Mouse (Mus musculus): ENCODE measurements at regions not wholly inside any gene's neighbourhood (a gene's known extent, or its start where the extent isn't known, plus 50 kb on each side); places are given as distances from the start of the nearest gene placed in this dataset.
"Not testable (repeated sequence)": the region's sequence is repeated elsewhere in the genome, so short reads cannot be mapped to it uniquely, and the experiment has no call there.

DNA sequence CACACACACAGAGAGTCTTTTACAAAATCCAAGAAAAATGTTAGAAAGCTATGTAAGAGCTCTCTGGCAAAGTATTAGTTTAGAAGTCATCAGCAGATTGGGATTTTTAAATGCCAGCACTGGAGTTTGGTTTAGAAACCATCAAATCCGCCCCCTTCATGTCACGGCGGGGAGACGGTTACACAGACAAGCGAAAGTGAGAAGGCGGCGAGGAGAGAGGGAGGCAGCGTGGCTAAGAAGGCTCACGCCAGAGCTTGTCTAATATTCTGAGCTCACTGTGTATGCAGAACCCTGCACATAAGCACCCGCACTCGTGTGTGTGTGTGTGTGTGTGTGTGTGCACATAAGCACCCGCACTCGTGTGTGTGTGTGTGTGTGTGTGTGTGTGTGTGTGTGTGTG, 248.6 kb downstream of the Diras2 start:
- H3K4me1 ChIP-seq (replicated peaks; ENCODE audit: control insufficient read depth, insufficient read depth, low read length): no peaks in the 10 kb centered on the region
- 90% methylated on average over 13 of the region's 13 CpGs for WGBS
- H3K36me3 ChIP-seq (ENCODE audit: control insufficient read depth, insufficient read depth, low read length): no peaks in the 10 kb centered on the region
- H3K9me3 ChIP-seq (ENCODE audit: control insufficient read depth, low read length): no peaks in the 10 kb centered on the region
- no peaks in the 10 kb centered on the region for H3K27me3 ChIP-seq (ENCODE audit: control insufficient read depth, insufficient read depth, low read length)
- no peak overlapping the region for H3K4me3 ChIP-seq (ENCODE audit: low read depth, low read length)
- no peak overlapping the region for H3K9ac ChIP-seq (ENCODE audit: low read length)
- H3K27ac ChIP-seq (ENCODE audit: low read depth, low read length): no peak overlapping the region
- no peak overlapping the region for H3K4me2 ChIP-seq (ENCODE audit: low read depth, low read length, severe bottlenecking)
- ATAC-seq (replicated peaks; ENCODE audit: low FRiP score) (no peak), DNase-seq (ENCODE audit: low spot score) (no peak)

DNA sequence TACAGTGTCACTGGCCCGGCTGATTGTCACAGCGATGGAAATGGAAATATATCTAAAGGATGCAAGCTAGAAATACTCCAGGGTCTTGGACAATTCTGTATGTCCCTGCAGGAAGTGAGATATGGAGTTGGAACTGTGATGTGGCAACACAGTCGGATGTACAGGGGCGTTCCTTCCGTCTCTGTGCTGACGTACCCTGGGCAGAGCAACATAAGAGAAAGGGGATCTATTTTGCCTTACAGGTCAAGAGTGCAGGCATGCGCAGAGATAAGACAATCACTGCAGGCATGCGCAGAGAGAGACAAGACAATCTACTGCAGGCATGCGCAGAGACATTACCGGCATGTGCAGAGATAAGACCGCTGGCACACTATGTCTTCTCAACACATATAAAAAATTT, 247.6 kb downstream of the Diras2 start:
- no peak overlapping the region for H3K27ac ChIP-seq (ENCODE audit: low read depth, low read length)
- H3K27me3 ChIP-seq (ENCODE audit: control insufficient read depth, insufficient read depth, low read length): no peaks in the 10 kb centered on the region
- WGBS: 93% methylated on average over 11 of the region's 11 CpGs
- no peak overlapping the region for H3K9ac ChIP-seq (ENCODE audit: low read length)
- H3K4me2 ChIP-seq (ENCODE audit: low read depth, low read length, severe bottlenecking): no peak overlapping the region
- no peaks in the 10 kb centered on the region for H3K36me3 ChIP-seq (ENCODE audit: control insufficient read depth, insufficient read depth, low read length)
- no peak for DNase-seq (ENCODE audit: low spot score)
- no peaks in the 10 kb centered on the region for H3K9me3 ChIP-seq (ENCODE audit: control insufficient read depth, low read length)
- ATAC-seq (replicated peaks; ENCODE audit: low FRiP score): no peak
- no peaks in the 10 kb centered on the region for H3K4me1 ChIP-seq (replicated peaks; ENCODE audit: control insufficient read depth, insufficient read depth, low read length)
- H3K4me3 ChIP-seq (ENCODE audit: low read depth, low read length): no peak overlapping the region

DNA sequence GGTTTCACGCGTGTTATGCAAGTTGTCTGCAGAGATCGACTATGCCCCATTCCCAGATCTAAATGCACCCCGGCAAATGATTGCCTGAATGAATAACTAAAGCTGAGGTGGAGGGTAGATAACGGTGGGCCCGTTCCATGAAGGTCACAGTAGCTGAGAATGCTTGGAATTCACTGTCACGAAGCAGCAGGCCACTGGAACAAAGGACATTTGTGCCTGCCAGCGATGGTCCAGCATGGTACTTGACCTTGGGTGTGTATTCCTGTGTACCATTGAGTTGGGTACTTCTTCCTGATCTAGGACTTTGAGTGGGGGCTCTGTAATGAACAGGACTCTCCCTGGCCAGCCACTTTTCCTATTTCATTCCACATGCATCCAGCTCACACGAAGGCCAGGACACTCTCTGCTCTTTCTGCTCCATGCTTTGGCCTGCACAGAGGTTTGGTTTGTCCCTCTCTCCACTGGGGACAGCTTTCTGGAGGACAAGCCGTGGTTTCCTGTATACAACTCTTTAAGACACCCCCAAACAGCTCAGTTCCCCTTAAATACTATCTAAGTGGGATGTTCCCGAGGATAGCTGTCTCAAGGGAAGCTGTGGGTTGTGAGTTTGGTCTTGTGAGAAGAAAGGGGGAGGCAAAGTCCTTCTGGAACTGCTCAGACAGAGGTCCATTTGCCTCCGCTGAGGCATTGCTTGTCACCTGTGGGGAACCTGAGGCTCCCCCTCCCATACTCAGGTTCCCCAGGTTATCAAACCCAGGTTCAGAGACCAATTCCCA, 246.9 kb downstream of the Diras2 start:
- H3K4me3 ChIP-seq (ENCODE audit: low read depth, low read length): no peak overlapping the region
- WGBS: 84% methylated on average over 12 of the region's 12 CpGs
- H3K36me3 ChIP-seq (ENCODE audit: control insufficient read depth, insufficient read depth, low read length): no peaks in the 10 kb centered on the region
- no peak for ATAC-seq (replicated peaks; ENCODE audit: low FRiP score)
- no peaks in the 10 kb centered on the region for H3K9me3 ChIP-seq (ENCODE audit: control insufficient read depth, low read length)
- DNase-seq (ENCODE audit: low spot score): no peak
- no peaks in the 10 kb centered on the region for H3K4me1 ChIP-seq (replicated peaks; ENCODE audit: control insufficient read depth, insufficient read depth, low read length)
- H3K27ac ChIP-seq (ENCODE audit: low read depth, low read length): no peak overlapping the region
- no peaks in the 10 kb centered on the region for H3K27me3 ChIP-seq (ENCODE audit: control insufficient read depth, insufficient read depth, low read length)
- no peak overlapping the region for H3K9ac ChIP-seq (ENCODE audit: low read length)
- no peak overlapping the region for H3K4me2 ChIP-seq (ENCODE audit: low read depth, low read length, severe bottlenecking)

DNA sequence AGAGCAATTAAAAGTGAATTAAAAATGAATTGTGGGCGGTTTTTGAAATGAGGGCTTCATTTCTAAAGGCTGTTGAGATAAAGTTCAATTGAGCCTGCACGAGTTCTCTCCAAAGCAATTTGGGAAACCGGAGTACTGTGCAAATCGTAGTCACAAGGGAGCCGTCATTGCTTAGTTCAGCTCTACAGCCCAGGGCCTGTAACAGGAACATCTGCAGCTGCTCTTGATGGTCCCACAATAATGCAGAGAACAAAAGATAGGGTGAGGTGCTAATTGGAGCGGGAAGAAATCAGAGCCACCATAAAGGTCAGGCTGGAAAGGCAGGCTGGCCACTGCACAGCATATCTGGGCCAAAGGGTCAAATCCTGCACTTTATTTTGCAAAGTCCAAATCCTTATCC, 242.7 kb downstream of the Diras2 start:
- Histone ChIP-seq H3K4me2 (ENCODE audit: low read depth, low read length, severe bottlenecking) (no peak overlapping the region), H3K27ac (ENCODE audit: low read depth, low read length) (no peak overlapping the region), H3K4me3 (ENCODE audit: low read depth, low read length) (no peak overlapping the region), H3K9me3 (ENCODE audit: control insufficient read depth, low read length) (no peaks in the 10 kb centered on the region), H3K9ac (ENCODE audit: low read length) (no peak overlapping the region), H3K27me3 (ENCODE audit: control insufficient read depth, insufficient read depth, low read length) (no peaks in the 10 kb centered on the region), H3K36me3 (ENCODE audit: control insufficient read depth, insufficient read depth, low read length) (no peaks in the 10 kb centered on the region), H3K4me1 (replicated peaks; ENCODE audit: control insufficient read depth, insufficient read depth, low read length) (no peaks in the 10 kb centered on the region)
- DNase-seq (ENCODE audit: low spot score): peak; percentile 13
- 59% methylated on average over 6 of the region's 6 CpGs for WGBS
- no peak for ATAC-seq (replicated peaks; ENCODE audit: low FRiP score)

DNA sequence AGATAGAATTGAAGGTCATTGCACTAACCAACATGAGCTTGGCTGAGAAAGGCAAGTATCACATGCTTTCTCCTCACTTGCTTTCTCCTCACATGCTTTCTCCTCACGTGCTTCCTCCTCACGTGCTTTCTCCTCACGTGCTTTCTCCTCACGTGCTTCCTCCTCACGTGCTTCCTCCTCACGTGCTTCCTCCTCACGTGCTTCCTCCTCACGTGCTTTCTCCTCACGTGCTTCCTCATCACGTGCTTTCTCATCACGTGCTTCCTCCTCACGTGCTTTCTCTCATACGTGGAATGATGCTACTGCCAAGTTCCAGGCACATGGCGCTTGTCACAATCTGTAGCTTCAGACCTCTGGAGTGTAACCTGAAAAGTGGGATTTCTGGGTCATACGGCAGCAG, 235.2 kb downstream of the Diras2 start:
- DNase-seq (ENCODE audit: low spot score) (no peak), ATAC-seq (replicated peaks; ENCODE audit: low FRiP score) (no peak)
- no peak overlapping the region for H3K4me3 ChIP-seq (ENCODE audit: low read depth, low read length)
- no peak overlapping the region for H3K9ac ChIP-seq (ENCODE audit: low read length)
- H3K4me2 ChIP-seq (ENCODE audit: low read depth, low read length, severe bottlenecking): no peak overlapping the region
- H3K27ac ChIP-seq (ENCODE audit: low read depth, low read length): no peak overlapping the region
- WGBS: 92% methylated on average over 15 of the region's 15 CpGs
- H3K36me3 ChIP-seq (ENCODE audit: control insufficient read depth, insufficient read depth, low read length): no peaks in the 10 kb centered on the region
- H3K27me3 ChIP-seq (ENCODE audit: control insufficient read depth, insufficient read depth, low read length): no peaks in the 10 kb centered on the region
- H3K4me1 ChIP-seq (replicated peaks; ENCODE audit: control insufficient read depth, insufficient read depth, low read length): no peaks in the 10 kb centered on the region
- no peaks in the 10 kb centered on the region for H3K9me3 ChIP-seq (ENCODE audit: control insufficient read depth, low read length)

DNA sequence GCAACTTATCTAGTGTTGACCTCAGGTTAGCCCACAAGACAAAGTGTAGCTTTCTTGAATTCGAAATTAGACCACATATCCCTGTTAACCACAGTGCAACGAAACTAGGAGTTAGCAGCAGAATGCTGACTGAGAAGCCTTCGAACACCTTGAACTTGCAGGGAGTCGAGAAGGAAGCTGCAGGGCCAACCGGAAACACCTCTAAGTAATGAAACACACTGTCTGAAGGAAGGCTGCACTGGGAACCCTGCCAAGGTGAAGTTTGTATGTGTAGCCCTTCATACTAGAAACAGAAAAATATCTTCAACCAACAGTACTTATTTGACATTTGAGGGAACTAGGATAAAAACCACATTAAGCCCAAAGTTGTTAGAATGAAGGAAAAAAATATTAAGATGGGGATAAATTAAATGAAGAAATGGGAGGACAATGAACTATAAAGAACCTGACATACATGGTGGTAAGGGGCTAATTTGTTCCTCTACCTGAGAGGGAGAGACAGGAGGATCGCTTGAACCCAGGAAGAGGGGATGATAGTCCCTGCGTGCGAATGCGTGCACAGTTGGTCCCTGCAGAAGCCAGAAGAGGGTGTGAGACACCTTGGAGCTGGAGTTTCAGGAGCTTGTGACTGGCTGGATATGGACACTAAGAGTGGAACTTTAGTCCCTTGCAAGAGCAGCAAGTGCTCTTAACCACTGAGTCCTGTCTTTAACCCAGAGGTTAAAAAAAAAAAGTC, 234.4 kb downstream of the Diras2 start:
- no peaks in the 10 kb centered on the region for H3K9me3 ChIP-seq (ENCODE audit: control insufficient read depth, low read length)
- 89% methylated on average over 9 of the region's 9 CpGs for WGBS
- no peak for ATAC-seq (replicated peaks; ENCODE audit: low FRiP score)
- no peak overlapping the region for H3K9ac ChIP-seq (ENCODE audit: low read length)
- no peak for DNase-seq (ENCODE audit: low spot score)
- H3K36me3 ChIP-seq (ENCODE audit: control insufficient read depth, insufficient read depth, low read length): no peaks in the 10 kb centered on the region
- H3K4me3 ChIP-seq (ENCODE audit: low read depth, low read length): no peak overlapping the region
- no peak overlapping the region for H3K4me2 ChIP-seq (ENCODE audit: low read depth, low read length, severe bottlenecking)
- no peak overlapping the region for H3K27ac ChIP-seq (ENCODE audit: low read depth, low read length)
- no peaks in the 10 kb centered on the region for H3K4me1 ChIP-seq (replicated peaks; ENCODE audit: control insufficient read depth, insufficient read depth, low read length)
- no peaks in the 10 kb centered on the region for H3K27me3 ChIP-seq (ENCODE audit: control insufficient read depth, insufficient read depth, low read length)

DNA sequence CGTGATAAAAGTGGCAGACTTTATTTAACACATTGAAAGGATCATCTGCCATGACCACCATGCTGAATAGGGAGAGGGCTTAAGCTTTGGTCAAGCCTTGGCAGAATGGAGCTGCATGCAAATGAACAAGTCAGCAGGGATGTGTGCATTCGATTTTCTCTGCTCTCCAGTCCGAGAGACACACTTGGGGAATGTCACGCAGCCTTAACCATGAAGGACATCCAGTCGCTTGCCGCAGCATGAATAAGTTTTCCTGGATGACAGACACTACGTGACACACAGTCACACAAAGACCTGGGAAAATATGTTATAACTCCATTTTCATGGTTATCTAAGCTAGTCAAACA, 233.8 kb downstream of the Diras2 start:
- H3K9ac ChIP-seq (ENCODE audit: low read length): no peak overlapping the region
- H3K4me1 ChIP-seq (replicated peaks; ENCODE audit: control insufficient read depth, insufficient read depth, low read length): no peaks in the 10 kb centered on the region
- H3K9me3 ChIP-seq (ENCODE audit: control insufficient read depth, low read length): no peaks in the 10 kb centered on the region
- H3K36me3 ChIP-seq (ENCODE audit: control insufficient read depth, insufficient read depth, low read length): no peaks in the 10 kb centered on the region
- no peak for DNase-seq (ENCODE audit: low spot score)
- no peak overlapping the region for H3K4me3 ChIP-seq (ENCODE audit: low read depth, low read length)
- WGBS: 83% methylated on average over 7 of the region's 7 CpGs
- H3K4me2 ChIP-seq (ENCODE audit: low read depth, low read length, severe bottlenecking): no peak overlapping the region
- no peak overlapping the region for H3K27ac ChIP-seq (ENCODE audit: low read depth, low read length)
- no peak for ATAC-seq (replicated peaks; ENCODE audit: low FRiP score)
- H3K27me3 ChIP-seq (ENCODE audit: control insufficient read depth, insufficient read depth, low read length): no peaks in the 10 kb centered on the region

DNA sequence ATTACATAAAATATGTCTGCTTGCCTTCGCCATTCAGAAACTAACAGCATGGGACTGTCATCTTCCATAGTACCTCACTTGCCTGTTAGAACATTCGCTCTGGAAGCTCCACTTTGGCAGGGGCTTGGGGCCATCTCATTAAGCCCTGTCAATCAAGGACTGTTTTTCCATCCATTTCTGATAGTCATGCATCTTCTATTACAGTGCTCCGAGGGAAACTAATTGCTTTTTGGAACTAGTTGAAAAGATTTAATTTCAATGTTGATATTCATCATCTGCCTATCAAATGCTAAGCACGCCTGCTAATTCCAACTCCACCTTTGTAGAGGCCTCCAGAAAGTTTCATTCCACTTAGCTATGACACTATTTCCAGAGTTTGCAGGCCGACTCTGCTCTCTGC, 232.7 kb downstream of the Diras2 start:
- 74% methylated on average over 5 of the region's 5 CpGs for WGBS
- Histone ChIP-seq H3K4me2 (ENCODE audit: low read depth, low read length, severe bottlenecking) (no peak overlapping the region), H3K4me3 (ENCODE audit: low read depth, low read length) (no peak overlapping the region), H3K27me3 (ENCODE audit: control insufficient read depth, insufficient read depth, low read length) (no peaks in the 10 kb centered on the region), H3K36me3 (ENCODE audit: control insufficient read depth, insufficient read depth, low read length) (no peaks in the 10 kb centered on the region), H3K9ac (ENCODE audit: low read length) (no peak overlapping the region), H3K27ac (ENCODE audit: low read depth, low read length) (no peak overlapping the region), H3K9me3 (ENCODE audit: control insufficient read depth, low read length) (no peaks in the 10 kb centered on the region), H3K4me1 (replicated peaks; ENCODE audit: control insufficient read depth, insufficient read depth, low read length) (no peaks in the 10 kb centered on the region)
- ATAC-seq (replicated peaks; ENCODE audit: low FRiP score) (no peak), DNase-seq (ENCODE audit: low spot score) (no peak)

DNA sequence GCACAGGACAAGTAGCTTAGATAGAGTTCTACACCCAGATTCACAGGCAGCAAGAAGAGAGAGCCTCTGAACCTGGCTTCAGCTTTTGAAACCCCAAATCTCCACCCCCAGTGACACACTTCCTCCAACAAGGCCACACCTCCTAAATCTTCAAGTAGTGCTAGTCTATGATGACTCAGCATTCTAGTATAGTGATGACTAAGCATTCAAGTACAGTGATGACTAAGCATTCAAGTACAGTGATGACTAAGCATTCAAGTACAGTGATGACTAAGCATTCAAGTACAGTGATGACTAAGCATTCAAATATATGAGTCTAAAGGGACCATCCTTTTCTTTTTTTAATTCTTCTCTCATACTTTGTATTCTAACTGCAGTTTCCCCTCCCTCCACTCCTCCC, 225.8 kb downstream of the Diras2 start:
- H3K4me1 ChIP-seq (replicated peaks; ENCODE audit: control insufficient read depth, insufficient read depth, low read length): not testable (repeated sequence)

More for the DNA sequence above, 225.8 kb downstream of the Diras2 start:
- H3K4me3 ChIP-seq (ENCODE audit: low read depth, low read length); H3K27ac ChIP-seq (ENCODE audit: low read depth, low read length); DNase-seq (ENCODE audit: low spot score); H3K36me3 ChIP-seq (ENCODE audit: control insufficient read depth, insufficient read depth, low read length); H3K9me3 ChIP-seq (ENCODE audit: control insufficient read depth, low read length); H3K9ac ChIP-seq (ENCODE audit: low read length); H3K27me3 ChIP-seq (ENCODE audit: control insufficient read depth, insufficient read depth, low read length); ATAC-seq (replicated peaks; ENCODE audit: low FRiP score); H3K4me2 ChIP-seq (ENCODE audit: low read depth, low read length, severe bottlenecking): not testable (repeated sequence)
